Mouse (Mus musculus): ENCODE measurements around the gene Cflar. TPM values are rescaled to one million over a fixed set of nuclear protein-coding genes. Genes with fewer than 3 reads are reported as not detected.
"Not testable (repeated sequence)": the region's sequence is repeated elsewhere in the genome, so short reads cannot be mapped to it uniquely, and the experiment has no call there.

Cflar gene
- total RNA-seq, 1 experiment = 16.4 TPM

GRCm38 (mm10) chr1:58697607-58698006, 13.7 kb upstream of the Cflar start:
- H3K9me3 ChIP-seq (ENCODE audit: control insufficient read depth, insufficient read depth, low read depth, low read length); H3K9ac ChIP-seq (ENCODE audit: insufficient read depth, low read depth, low read length, poor library complexity, severe bottlenecking); H3K4me3 ChIP-seq (ENCODE audit: insufficient read depth in 1 of 2, low read depth in 1 of 2, low read length in 2 of 2, poor library complexity in 1 of 2, severe bottlenecking in 1 of 2); DNase-seq (ENCODE audit: low read depth, low spot score); H3K27ac ChIP-seq (ENCODE audit: insufficient read depth, low read depth, low read length, poor library complexity, severe bottlenecking); H3K36me3 ChIP-seq (ENCODE audit: control insufficient read depth, insufficient read depth, low read length, poor library complexity, severe bottlenecking); H3K4me1 ChIP-seq (ENCODE audit: control insufficient read depth in 2 of 2, insufficient read depth in 2 of 2, low read length in 2 of 2, poor library complexity in 1 of 2): not testable (repeated sequence)
- in situ Hi-C loops (cut with MboI; ENCODE audit: low sequenced_read_pairs in 2 of 2, unreplicated experiment in 2 of 2) = loop anchor here in 1 of 2 experiments (5.0 kb wide), 1 partner anchor 200 kb away; no protein-coding TSS in a partner anchor
- TF ChIP-seq ZC3H11A (IDR thresholded peaks at IDR 0.05; ENCODE audit: borderline replicate concordance, low read depth, low read length) (peak; percentile 24; the same call in 1 of the 2 replicates), MAFK (IDR thresholded peaks at IDR 0.05; ENCODE audit: insufficient read depth, low read depth, low read length) (0 out of 2 replicates have a peak, but pooled peaks have one; percentile 7)

- no peak overlapping the region for H3K27ac ChIP-seq (ENCODE audit: insufficient read depth, low read depth, low read length, poor library complexity, severe bottlenecking)
- H3K4me1 ChIP-seq (ENCODE audit: control insufficient read depth in 2 of 2, insufficient read depth in 2 of 2, low read length in 2 of 2, poor library complexity in 1 of 2) = no peaks in the 10 kb centered on the region
- H3K4me3 ChIP-seq (ENCODE audit: insufficient read depth in 1 of 2, low read depth in 1 of 2, low read length in 2 of 2, poor library complexity in 1 of 2, severe bottlenecking in 1 of 2) = no peak overlapping the region
- no peak for DNase-seq (ENCODE audit: low read depth, low spot score)
- no peaks in the 10 kb centered on the region for H3K36me3 ChIP-seq (ENCODE audit: control insufficient read depth, insufficient read depth, low read length, poor library complexity, severe bottlenecking)
- H3K9me3 ChIP-seq (ENCODE audit: control insufficient read depth, insufficient read depth, low read depth, low read length) = no peaks in the 10 kb centered on the region
- no peak overlapping the region for H3K9ac ChIP-seq (ENCODE audit: insufficient read depth, low read depth, low read length, poor library complexity, severe bottlenecking)
- no peak for TF ChIP-seq ZNF384 (IDR thresholded peaks at IDR 0.05; ENCODE audit: low read depth, low read length)
- in situ Hi-C loops (cut with MboI; ENCODE audit: low sequenced_read_pairs in 2 of 2, unreplicated experiment in 2 of 2) = loop anchor here in 1 of 2 experiments (5.0 kb wide), 1 partner anchor 199 kb away; no protein-coding TSS in a partner anchor
Measured at GRCm38 (mm10) chr1:58698781-58699180, 12.5 kb upstream of the Cflar start.

GRCm38 (mm10) chr1:58699988-58700387, 11.3 kb upstream of the Cflar start:
- Histone ChIP-seq H3K36me3 (ENCODE audit: control insufficient read depth, insufficient read depth, low read length, poor library complexity, severe bottlenecking) (no peaks in the 10 kb centered on the region), H3K27ac (ENCODE audit: insufficient read depth, low read depth, low read length, poor library complexity, severe bottlenecking) (no peak overlapping the region), H3K4me3 (ENCODE audit: insufficient read depth in 1 of 2, low read depth in 1 of 2, low read length in 2 of 2, poor library complexity in 1 of 2, severe bottlenecking in 1 of 2) (no peak overlapping the region), H3K9me3 (ENCODE audit: control insufficient read depth, insufficient read depth, low read depth, low read length) (no peaks in the 10 kb centered on the region), H3K4me1 (ENCODE audit: control insufficient read depth in 2 of 2, insufficient read depth in 2 of 2, low read length in 2 of 2, poor library complexity in 1 of 2) (no peaks in the 10 kb centered on the region), H3K9ac (ENCODE audit: insufficient read depth, low read depth, low read length, poor library complexity, severe bottlenecking) (no peak overlapping the region)
- DNase-seq (ENCODE audit: low read depth, low spot score) = no peak
- no peak for TF ChIP-seq HCFC1 (IDR thresholded peaks at IDR 0.05; ENCODE audit: borderline replicate concordance, insufficient read depth, low read length)
- no peak for TF ChIP-seq ZNF384 (IDR thresholded peaks at IDR 0.05; ENCODE audit: low read depth, low read length)
- TF ChIP-seq MAFK (IDR thresholded peaks at IDR 0.05; ENCODE audit: insufficient read depth, low read depth, low read length) = no peak
- TF ChIP-seq ZC3H11A (IDR thresholded peaks at IDR 0.05; ENCODE audit: borderline replicate concordance, low read depth, low read length) = no peak
- TF ChIP-seq CHD2 (IDR thresholded peaks at IDR 0.05; ENCODE audit: low read depth, low read length) = no peak
- in situ Hi-C loops (cut with MboI; ENCODE audit: low sequenced_read_pairs in 2 of 2, unreplicated experiment in 2 of 2) = loop anchor here in 1 of 2 experiments (5.0 kb wide), 1 partner anchor 197 kb away; no protein-coding TSS in a partner anchor

GRCm38 (mm10) chr1:58700580-58701162, 10.6 kb upstream of the Cflar start:
- H3K9ac ChIP-seq (ENCODE audit: insufficient read depth, low read depth, low read length, poor library complexity, severe bottlenecking); H3K4me3 ChIP-seq (ENCODE audit: insufficient read depth in 1 of 2, low read depth in 1 of 2, low read length in 2 of 2, poor library complexity in 1 of 2, severe bottlenecking in 1 of 2); H3K27ac ChIP-seq (ENCODE audit: insufficient read depth, low read depth, low read length, poor library complexity, severe bottlenecking); H3K9me3 ChIP-seq (ENCODE audit: control insufficient read depth, insufficient read depth, low read depth, low read length); DNase-seq (ENCODE audit: low read depth, low spot score); in situ Hi-C loops (cut with MboI; ENCODE audit: low sequenced_read_pairs in 2 of 2, unreplicated experiment in 2 of 2); H3K4me1 ChIP-seq (ENCODE audit: control insufficient read depth in 2 of 2, insufficient read depth in 2 of 2, low read length in 2 of 2, poor library complexity in 1 of 2); H3K36me3 ChIP-seq (ENCODE audit: control insufficient read depth, insufficient read depth, low read length, poor library complexity, severe bottlenecking): not testable (repeated sequence)

GRCm38 (mm10) chr1:58710043-58710442, 1.3 kb upstream of the Cflar start:
- H3K9me3 ChIP-seq (ENCODE audit: control insufficient read depth, insufficient read depth, low read depth, low read length); H3K27ac ChIP-seq (ENCODE audit: insufficient read depth, low read depth, low read length, poor library complexity, severe bottlenecking); H3K4me1 ChIP-seq (ENCODE audit: control insufficient read depth in 2 of 2, insufficient read depth in 2 of 2, low read length in 2 of 2, poor library complexity in 1 of 2); DNase-seq (ENCODE audit: low read depth, low spot score); H3K36me3 ChIP-seq (ENCODE audit: control insufficient read depth, insufficient read depth, low read length, poor library complexity, severe bottlenecking); in situ Hi-C loops (cut with MboI; ENCODE audit: low sequenced_read_pairs in 2 of 2, unreplicated experiment in 2 of 2); H3K4me3 ChIP-seq (ENCODE audit: insufficient read depth in 1 of 2, low read depth in 1 of 2, low read length in 2 of 2, poor library complexity in 1 of 2, severe bottlenecking in 1 of 2); H3K9ac ChIP-seq (ENCODE audit: insufficient read depth, low read depth, low read length, poor library complexity, severe bottlenecking): not testable (repeated sequence)

Data from ES-E14 (cell line).